Mouse (Mus musculus): Measurements from ENCODE around the gene Nt5dc3.

Gene Nt5dc3

GRCm38 (mm10) chr10:86815133-86815532 is 36.3 kb downstream of the Nt5dc3 start:
- no peak for DNase-seq (ENCODE audit: low read depth)

DNA sequence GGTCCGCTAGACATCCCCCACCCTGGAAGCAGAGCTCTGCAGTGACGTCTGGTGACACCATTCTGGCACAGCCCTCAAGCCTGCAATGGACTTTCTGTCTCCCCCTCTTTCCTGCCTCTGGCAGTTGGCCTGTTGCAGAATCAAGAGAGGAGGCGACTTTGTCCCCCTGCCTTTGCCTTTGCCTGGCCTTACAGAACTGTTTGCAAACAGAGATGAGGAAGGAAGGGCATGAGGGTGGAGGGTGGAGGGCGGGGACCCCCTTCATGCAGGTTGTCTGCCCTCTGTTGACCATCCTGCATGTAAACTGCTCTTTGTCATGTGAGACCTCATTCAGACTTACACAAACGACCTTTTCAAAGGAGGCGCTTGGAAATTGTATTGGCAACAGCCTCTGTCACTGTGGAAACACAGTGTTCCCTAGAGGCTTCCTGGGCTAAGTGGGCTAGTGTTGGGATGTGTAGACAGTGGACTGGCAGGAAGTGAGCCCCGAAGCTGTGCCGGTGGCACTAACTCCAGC is 40.9 kb downstream of the Nt5dc3 start:
- DNase-seq (ENCODE audit: low read depth) = no peak

- DNase-seq (ENCODE audit: low read depth) = no peak
Measured at GRCm38 (mm10) chr10:86821014-86821413, 42.2 kb downstream of the Nt5dc3 start.

- no peak for DNase-seq (ENCODE audit: low read depth)
Measured at GRCm38 (mm10) chr10:86824093-86824492, 45.3 kb downstream of the Nt5dc3 start.

GRCm38 (mm10) chr10:86824871-86825270 is 46.1 kb downstream of the Nt5dc3 start:
- no peak for DNase-seq (ENCODE audit: low read depth)

- no peak for DNase-seq (ENCODE audit: low read depth)
Measured at GRCm38 (mm10) chr10:86825871-86826522, 47.2 kb downstream of the Nt5dc3 start.

DNA sequence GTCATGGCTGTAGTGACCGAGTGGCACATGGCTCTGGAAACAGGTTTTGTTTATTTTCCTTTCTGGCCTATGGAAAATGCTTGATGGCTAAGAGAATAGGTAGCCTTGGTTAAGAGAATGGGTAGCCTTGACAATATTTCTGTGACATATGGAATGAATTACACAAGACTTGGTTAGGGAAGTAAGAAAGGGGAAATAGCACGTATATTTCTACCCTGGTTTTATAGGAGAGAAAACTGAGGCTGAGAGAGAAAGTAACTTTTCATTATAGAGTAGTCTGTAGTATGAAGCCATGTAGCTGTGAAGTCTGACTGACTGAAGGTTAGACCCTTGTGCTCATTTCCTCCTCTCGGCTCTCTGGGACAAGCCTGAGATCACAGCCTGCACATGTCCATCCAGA is 48.1 kb downstream of the Nt5dc3 start:
- DNase-seq (ENCODE audit: low read depth) = no peak

GRCm38 (mm10) chr10:86828221-86829135 is 49.7 kb downstream of the Nt5dc3 start:
- no peak for DNase-seq (ENCODE audit: low read depth)

DNA sequence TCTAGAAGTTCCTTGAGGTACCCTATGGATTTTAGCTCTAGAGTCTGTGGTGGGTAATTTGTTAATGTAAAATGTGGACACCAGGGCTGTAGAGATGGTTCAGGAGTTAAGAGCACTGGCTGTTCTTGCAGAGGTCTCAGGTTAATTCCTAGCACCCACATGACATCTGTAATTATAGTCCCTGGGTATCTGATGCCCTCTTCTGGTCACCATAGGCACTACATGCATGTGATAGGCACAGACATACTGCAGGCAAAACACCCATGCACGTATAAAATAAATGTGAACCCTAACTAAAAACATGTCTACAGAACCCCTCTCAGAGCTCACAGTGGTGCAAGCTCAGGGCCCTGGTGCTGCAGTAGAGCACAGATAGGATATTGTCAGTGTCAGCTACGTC is 50.7 kb downstream of the Nt5dc3 start:
- DNase-seq (ENCODE audit: low read depth) = peak; percentile 18

GRCm38 (mm10) chr10:86836784-86837183 is 58.0 kb downstream of the Nt5dc3 start:
- DNase-seq (ENCODE audit: low read depth) = no peak

GRCm38 (mm10) chr10:86838827-86839226 is 60.0 kb downstream of the Nt5dc3 start:
- DNase-seq (ENCODE audit: low read depth) = no peak

DNA sequence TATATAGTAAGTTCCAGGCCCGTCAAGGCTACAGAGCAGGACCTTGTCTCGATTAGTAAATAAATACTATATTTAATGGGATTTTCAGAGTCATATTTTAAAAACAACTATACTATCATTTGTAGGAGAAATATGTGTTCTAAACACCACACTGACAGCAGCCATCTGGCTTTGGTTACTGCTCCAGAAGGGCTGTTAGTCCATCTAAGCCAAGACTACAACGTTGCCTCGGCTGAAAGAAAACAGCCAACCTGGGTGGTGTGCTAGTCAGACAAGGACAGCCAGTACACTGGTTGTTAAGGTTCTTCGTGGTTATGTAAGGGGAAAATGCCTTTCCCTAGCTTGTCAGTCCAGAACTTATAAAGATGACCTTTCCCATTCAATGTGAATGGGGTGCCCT is 63.9 kb downstream of the Nt5dc3 start:
- DNase-seq (ENCODE audit: low read depth) = no peak

- DNase-seq (ENCODE audit: low read depth) = no peak
Measured at GRCm38 (mm10) chr10:86846926-86847467, 68.2 kb downstream of the Nt5dc3 start.

DNA sequence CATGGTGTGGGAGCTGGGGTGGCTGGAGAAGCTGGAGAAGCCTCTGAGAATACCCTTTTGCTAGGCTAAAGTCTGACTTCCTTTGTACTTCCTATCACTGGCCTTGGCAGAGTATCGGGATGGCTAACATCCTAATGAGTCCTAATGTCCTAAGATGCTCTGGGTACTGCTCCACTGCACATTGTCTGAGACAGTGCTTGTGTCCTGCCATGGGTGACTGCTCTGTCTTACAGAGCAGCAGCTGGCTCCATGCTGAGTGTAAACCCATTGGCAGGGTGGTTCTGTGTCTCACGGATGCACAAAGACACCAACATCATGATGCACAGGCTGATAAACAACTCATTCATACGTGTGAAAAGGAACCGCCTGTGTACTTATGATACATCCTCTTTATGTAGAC is 70.3 kb downstream of the Nt5dc3 start:
- no peak for DNase-seq (ENCODE audit: low read depth)

DNA sequence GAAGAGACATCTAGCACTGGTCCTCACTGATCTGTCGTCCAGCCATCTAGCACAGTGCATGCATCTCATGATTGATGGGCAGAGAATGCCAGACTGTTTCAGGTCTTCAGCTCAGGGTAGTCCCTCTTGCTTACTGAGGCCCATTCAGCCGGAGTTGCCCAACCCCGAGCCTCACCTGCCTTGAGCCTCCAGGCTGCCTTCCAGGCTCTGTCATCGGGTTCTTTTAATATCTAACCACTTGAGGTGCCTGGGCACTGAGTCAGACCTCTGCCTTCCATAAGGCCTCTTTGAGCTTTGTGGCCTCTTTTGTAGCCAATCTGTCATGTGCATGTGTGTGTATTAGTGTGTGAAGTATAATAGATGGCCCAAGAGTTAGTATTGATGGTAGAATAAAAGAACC is 70.7 kb downstream of the Nt5dc3 start:
- DNase-seq (ENCODE audit: low read depth) = no peak

- DNase-seq (ENCODE audit: low read depth) = no peak
Measured at GRCm38 (mm10) chr10:86852160-86852559, 73.4 kb downstream of the Nt5dc3 start.

- DNase-seq (ENCODE audit: low read depth) = no peak
Measured at GRCm38 (mm10) chr10:86853433-86853832, 74.6 kb downstream of the Nt5dc3 start.

DNA sequence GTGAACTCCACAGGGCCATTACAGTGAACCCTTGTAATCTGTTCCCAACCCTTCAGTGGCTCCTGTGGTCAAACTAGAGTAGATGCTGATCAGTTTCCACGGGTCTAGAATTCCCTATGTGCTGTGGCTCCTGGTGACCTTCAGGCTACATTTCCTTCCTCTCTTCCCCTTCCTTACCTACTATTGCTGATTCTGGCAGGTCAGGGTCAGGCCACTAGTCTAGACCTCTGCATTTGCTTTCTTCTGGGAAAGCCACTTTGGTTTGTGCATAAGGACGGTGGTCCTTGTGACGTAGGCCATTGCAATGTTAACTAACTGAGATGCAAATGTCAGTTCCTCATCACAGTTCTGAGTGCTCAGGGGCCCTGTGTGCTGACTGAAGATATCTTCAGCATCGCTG is 81.6 kb downstream of the Nt5dc3 start:
- DNase-seq (ENCODE audit: low read depth) = no peak

DNA sequence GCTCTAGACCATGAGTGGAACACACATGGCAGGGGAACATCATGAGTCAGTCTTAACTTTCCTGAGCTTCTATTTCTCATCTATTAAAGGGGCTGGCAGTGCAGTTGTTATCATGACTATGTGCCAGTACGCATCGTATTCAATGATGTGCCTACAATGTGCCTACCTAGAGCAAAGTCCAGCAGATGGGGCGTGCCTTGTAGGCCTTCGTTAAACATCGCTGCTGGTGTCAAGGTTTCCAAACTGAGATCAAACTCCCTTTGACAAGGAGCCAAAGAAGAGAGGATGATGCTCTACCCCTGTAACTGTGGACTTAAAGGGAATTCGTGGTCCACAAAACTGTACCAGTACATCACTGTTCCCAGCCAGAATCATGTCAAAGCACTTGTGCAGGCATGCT is 83.7 kb downstream of the Nt5dc3 start:
- DNase-seq (ENCODE audit: low read depth) = no peak

GRCm38 (mm10) chr10:86863429-86863828 is 84.6 kb downstream of the Nt5dc3 start:
- DNase-seq (ENCODE audit: low read depth) = no peak

GRCm38 (mm10) chr10:86872121-86872520 is 93.3 kb downstream of the Nt5dc3 start:
- no peak for DNase-seq (ENCODE audit: low read depth)

DNA sequence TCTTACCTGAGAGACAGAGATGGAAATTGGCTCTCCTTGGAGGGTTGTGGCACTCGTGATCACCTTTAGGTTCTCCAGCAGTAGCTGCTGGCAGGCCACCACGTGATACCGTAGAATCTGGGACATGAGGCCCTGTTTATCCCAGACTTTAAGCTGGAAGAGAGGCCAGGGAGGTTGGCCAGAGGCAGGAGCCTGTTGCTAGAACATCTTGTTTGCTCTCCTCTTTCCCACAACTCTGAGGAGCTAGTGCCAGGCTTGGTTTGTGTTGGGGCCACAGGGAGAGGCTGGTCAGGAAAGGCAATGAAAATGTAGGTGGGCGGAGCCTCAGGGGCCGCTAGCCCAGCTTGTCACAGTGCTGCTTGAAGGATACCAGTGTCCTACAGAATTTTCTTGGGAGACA is 93.8 kb downstream of the Nt5dc3 start:
- no peak for DNase-seq (ENCODE audit: low read depth)

DNA sequence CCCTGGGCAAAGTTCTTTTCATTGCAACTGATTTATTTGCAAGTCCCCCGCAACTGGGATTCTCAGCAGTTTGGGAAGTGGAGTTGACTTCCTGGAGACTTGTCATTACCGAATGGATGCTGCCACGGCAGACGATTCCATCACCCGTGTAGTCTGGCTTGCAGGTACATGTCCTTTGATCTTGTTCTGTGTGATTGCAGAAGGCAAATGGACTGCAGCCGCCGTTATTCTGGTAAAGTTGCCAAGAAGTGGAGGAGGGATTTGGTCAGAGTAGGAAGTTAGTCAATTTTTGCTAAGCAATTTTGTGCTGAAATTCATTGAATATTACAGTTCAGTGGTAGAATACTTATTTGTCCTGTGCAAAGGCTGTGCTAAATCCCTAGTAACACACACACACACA is 99.9 kb downstream of the Nt5dc3 start:
- DNase-seq (ENCODE audit: low read depth) = no peak

Data from naive thymus-derived CD4-positive, alpha-beta T cell, adult 2 months (primary cell).